Mouse (Mus musculus): Measurements from ENCODE around the gene Tsen2. TPM values are rescaled to one million over a fixed set of nuclear protein-coding genes. Genes with fewer than 3 reads are reported as not detected.

Gene Tsen2
- total and polyA plus RNA-seq, 3 experiments, result 8.9 to 14.6 (median 11.5) TPM

GRCm38 (mm10) chr6:115518352-115518751 is 26.1 kb upstream of the Tsen2 start:
- Histone ChIP-seq H3K4me3 (ENCODE audit: low read depth, low read length) (no peak overlapping the region), H3K4me1 (ENCODE audit: insufficient read depth, low read depth, low read length) (no peaks in the 10 kb centered on the region), H3K9me3 (replicated peaks) (no peaks in the 10 kb centered on the region), H3K27me3 (ENCODE audit: insufficient read depth, low read length) (peaks cover 7% of the 10 kb centered on the region), H3K36me3 (replicated peaks) (no peaks in the 10 kb centered on the region)
- DNase-seq (ENCODE audit: low spot score) (no peak), ATAC-seq (ENCODE audit: extremely low read depth, insufficient number of reproducible peaks, low FRiP score, poor library complexity, severe bottlenecking) (no peak)
- TF ChIP-seq POLR2AphosphoS5 (IDR thresholded peaks at IDR 0.05; ENCODE audit: insufficient replicate concordance, low read depth, low read length) (no peak), GATA1 (IDR thresholded peaks at IDR 0.05; ENCODE audit: borderline replicate concordance, low read length) (no peak), CTCF (IDR thresholded peaks at IDR 0.05; ENCODE audit: low read depth, low read length) (no peak), TAL1 (conservative IDR thresholded peaks at IDR 0.05; ENCODE audit: low read depth, low read length) (no peak), GATA2 (IDR thresholded peaks at IDR 0.05; ENCODE audit: borderline replicate concordance, low read depth, low read length) (no peak)

- no peaks in the 10 kb centered on the region for H3K9me3 ChIP-seq (replicated peaks)
- H3K36me3 ChIP-seq (replicated peaks), result no peaks in the 10 kb centered on the region
- H3K27me3 ChIP-seq (ENCODE audit: insufficient read depth, low read length), result peaks cover 14% of the 10 kb centered on the region
- no peaks in the 10 kb centered on the region for H3K4me1 ChIP-seq (ENCODE audit: insufficient read depth, low read depth, low read length)
- no peak for DNase-seq (ENCODE audit: low spot score)
- TF ChIP-seq GATA1 (IDR thresholded peaks at IDR 0.05; ENCODE audit: borderline replicate concordance, low read length), result no peak
- no peak for TF ChIP-seq CTCF (IDR thresholded peaks at IDR 0.05; ENCODE audit: low read depth, low read length)
- no peak for TF ChIP-seq GATA2 (IDR thresholded peaks at IDR 0.05; ENCODE audit: borderline replicate concordance, low read depth, low read length)
- no peak for TF ChIP-seq POLR2AphosphoS5 (IDR thresholded peaks at IDR 0.05; ENCODE audit: insufficient replicate concordance, low read depth, low read length)
- no peak for TF ChIP-seq TAL1 (conservative IDR thresholded peaks at IDR 0.05; ENCODE audit: low read depth, low read length)
- H3K4me3 ChIP-seq (ENCODE audit: low read depth, low read length), result no peak overlapping the region
- no peak for ATAC-seq (ENCODE audit: extremely low read depth, insufficient number of reproducible peaks, low FRiP score, poor library complexity, severe bottlenecking)
Measured at GRCm38 (mm10) chr6:115519275-115519699, 25.2 kb upstream of the Tsen2 start.

- H3K27me3 ChIP-seq (ENCODE audit: insufficient read depth, low read length), result peaks cover 25% of the 10 kb centered on the region
- no peaks in the 10 kb centered on the region for H3K36me3 ChIP-seq (replicated peaks)
- no peak for DNase-seq (ENCODE audit: low spot score)
- H3K4me3 ChIP-seq (ENCODE audit: low read depth, low read length), result no peak overlapping the region
- H3K9me3 ChIP-seq (replicated peaks), result no peaks in the 10 kb centered on the region
- ATAC-seq (ENCODE audit: extremely low read depth, insufficient number of reproducible peaks, low FRiP score, poor library complexity, severe bottlenecking), result no peak
- TF ChIP-seq POLR2AphosphoS5 (IDR thresholded peaks at IDR 0.05; ENCODE audit: insufficient replicate concordance, low read depth, low read length) (no peak), GATA1 (IDR thresholded peaks at IDR 0.05; ENCODE audit: borderline replicate concordance, low read length) (no peak), CTCF (IDR thresholded peaks at IDR 0.05; ENCODE audit: low read depth, low read length) (no peak), TAL1 (conservative IDR thresholded peaks at IDR 0.05; ENCODE audit: low read depth, low read length) (no peak), GATA2 (IDR thresholded peaks at IDR 0.05; ENCODE audit: borderline replicate concordance, low read depth, low read length) (no peak)
- H3K4me1 ChIP-seq (ENCODE audit: insufficient read depth, low read depth, low read length), result no peaks in the 10 kb centered on the region
Measured at GRCm38 (mm10) chr6:115521923-115522322, 22.5 kb upstream of the Tsen2 start.

- TF ChIP-seq GATA2 (IDR thresholded peaks at IDR 0.05; ENCODE audit: borderline replicate concordance, low read depth, low read length) (no peak), CTCF (IDR thresholded peaks at IDR 0.05; ENCODE audit: low read depth, low read length) (no peak), POLR2AphosphoS5 (IDR thresholded peaks at IDR 0.05; ENCODE audit: insufficient replicate concordance, low read depth, low read length) (no peak), GATA1 (IDR thresholded peaks at IDR 0.05; ENCODE audit: borderline replicate concordance, low read length) (no peak)
- H3K4me3 ChIP-seq (ENCODE audit: low read depth, low read length), result no peak overlapping the region
- no peaks in the 10 kb centered on the region for H3K9me3 ChIP-seq (replicated peaks)
- ATAC-seq (ENCODE audit: extremely low read depth, insufficient number of reproducible peaks, low FRiP score, poor library complexity, severe bottlenecking) (no peak), DNase-seq (ENCODE audit: low spot score) (no peak)
- no peaks in the 10 kb centered on the region for H3K4me1 ChIP-seq (ENCODE audit: insufficient read depth, low read depth, low read length)
- H3K27me3 ChIP-seq (ENCODE audit: insufficient read depth, low read length), result peaks cover 27% of the 10 kb centered on the region
- H3K36me3 ChIP-seq (replicated peaks), result no peaks in the 10 kb centered on the region
Measured at GRCm38 (mm10) chr6:115522691-115523146, 21.7 kb upstream of the Tsen2 start.

GRCm38 (mm10) chr6:115523201-115523600 is 21.3 kb upstream of the Tsen2 start:
- Histone ChIP-seq H3K9me3 (replicated peaks) (no peaks in the 10 kb centered on the region), H3K4me3 (ENCODE audit: low read depth, low read length) (no peak overlapping the region), H3K4me1 (ENCODE audit: insufficient read depth, low read depth, low read length) (no peaks in the 10 kb centered on the region), H3K36me3 (replicated peaks) (no peaks in the 10 kb centered on the region), H3K27me3 (ENCODE audit: insufficient read depth, low read length) (peaks cover 28% of the 10 kb centered on the region)
- ATAC-seq (ENCODE audit: extremely low read depth, insufficient number of reproducible peaks, low FRiP score, poor library complexity, severe bottlenecking) (no peak), DNase-seq (ENCODE audit: low spot score) (no peak)
- no peak for TF ChIP-seq GATA1 (IDR thresholded peaks at IDR 0.05; ENCODE audit: borderline replicate concordance, low read length)
- TF ChIP-seq GATA2 (IDR thresholded peaks at IDR 0.05; ENCODE audit: borderline replicate concordance, low read depth, low read length), result no peak
- no peak for TF ChIP-seq POLR2AphosphoS5 (IDR thresholded peaks at IDR 0.05; ENCODE audit: insufficient replicate concordance, low read depth, low read length)
- TF ChIP-seq TAL1 (conservative IDR thresholded peaks at IDR 0.05; ENCODE audit: low read depth, low read length), result no peak
- TF ChIP-seq CTCF (IDR thresholded peaks at IDR 0.05; ENCODE audit: low read depth, low read length), result no peak

GRCm38 (mm10) chr6:115524449-115524990 is 19.9 kb upstream of the Tsen2 start:
- no peak for ATAC-seq (ENCODE audit: extremely low read depth, insufficient number of reproducible peaks, low FRiP score, poor library complexity, severe bottlenecking)
- peaks cover 31% of the 10 kb centered on the region for H3K27me3 ChIP-seq (ENCODE audit: insufficient read depth, low read length)
- DNase-seq (ENCODE audit: low spot score), result no peak
- H3K4me3 ChIP-seq (ENCODE audit: low read depth, low read length), result no peak overlapping the region
- TF ChIP-seq CTCF (IDR thresholded peaks at IDR 0.05; ENCODE audit: low read depth, low read length) (no peak), GATA2 (IDR thresholded peaks at IDR 0.05; ENCODE audit: borderline replicate concordance, low read depth, low read length) (no peak), POLR2AphosphoS5 (IDR thresholded peaks at IDR 0.05; ENCODE audit: insufficient replicate concordance, low read depth, low read length) (no peak), GATA1 (IDR thresholded peaks at IDR 0.05; ENCODE audit: borderline replicate concordance, low read length) (no peak), TAL1 (conservative IDR thresholded peaks at IDR 0.05; ENCODE audit: low read depth, low read length) (no peak)
- H3K9me3 ChIP-seq (replicated peaks), result no peaks in the 10 kb centered on the region
- no peaks in the 10 kb centered on the region for H3K36me3 ChIP-seq (replicated peaks)
- H3K4me1 ChIP-seq (ENCODE audit: insufficient read depth, low read depth, low read length), result no peaks in the 10 kb centered on the region

Measured in G1E (cell line).